Mouse (Mus musculus) forebrain, embryonic 14.5 days (tissue): Measurements from ENCODE around the gene Olfr1232. TPM values are rescaled to one million over a fixed set of nuclear protein-coding genes. Genes with fewer than 3 reads are reported as not detected.

Experiments
- ATAC-seq: fragments of 200-750 bp; cut with Nextera tagmentation; 2 replicates; pipeline ENCODE4 v1.8.0; 2017; ENCODE audit warnings: mild to moderate bottlenecking, moderate library complexity
- DNase-seq: peaks from one replicate; pipeline ENCODE4 v3.0.0-alpha.2; 2015; ENCODE audit warnings: low spot score
- H3K27ac ChIP-seq: fragments of 300-500 bp; sonication (generic); 2 replicates; pipeline ENCODE4 v1.5.1; 2014; ENCODE audit warnings: low read depth, mild to moderate bottlenecking, control low read depth, low read length, moderate library complexity
- H3K27me3 ChIP-seq: fragments of 300-500 bp; sonication (generic); replicated peaks from 2 replicates; pipeline ENCODE4 v1.6.1; 2014; ENCODE audit warnings: low read length, control low read depth, mixed read lengths; ENCODE audit not compliant: control insufficient read depth, insufficient read depth
- H3K36me3 ChIP-seq: fragments of 300-500 bp; sonication (generic); 2 replicates; pipeline ENCODE4 v1.6.1; 2014; ENCODE audit warnings: low read length, control low read depth; ENCODE audit not compliant: control insufficient read depth, insufficient read depth
- H3K4me1 ChIP-seq: fragments of 300-500 bp; sonication (generic); 2 replicates; pipeline ENCODE4 v1.6.1; 2014; ENCODE audit warnings: antibody characterized with exemption, low read length, control low read depth; ENCODE audit not compliant: control insufficient read depth, insufficient read depth
- H3K4me2 ChIP-seq: fragments of 300-500 bp; sonication (generic); 2 replicates; pipeline ENCODE4 v1.6.1; 2014; ENCODE audit warnings: mild to moderate bottlenecking, control low read depth, low read length
- H3K4me3 ChIP-seq: fragments of 300-500 bp; sonication (generic); 2 replicates; pipeline ENCODE4 v1.5.1; 2014; ENCODE audit warnings: low read depth, low read length, control low read depth
- H3K9ac ChIP-seq: fragments of 300-500 bp; sonication (generic); 2 replicates; pipeline ENCODE4 v1.6.1; 2014; ENCODE audit warnings: mild to moderate bottlenecking, low read length, control low read depth, moderate library complexity
- H3K9me3 ChIP-seq: fragments of 300-500 bp; sonication (generic); replicated peaks from 2 replicates; pipeline ENCODE4 v1.6.1; 2016; ENCODE audit warnings: low read length, control low read depth, mixed read lengths; ENCODE audit not compliant: control insufficient read depth
- WGBS: fragments of 180-500 bp; shearing (Covaris S2); extraction: QIAGEN DNeasy Blood & Tissue Kit; methylation state at CpG from one replicate; pipeline ENCODE4 v1.1.7; 2014; 5-methylcytosine and 5-hydroxymethylcytosine counted together
- polyA plus RNA-seq: library from polyadenylated mRNA; unstranded; fragments of >200 nt; fragmentation: Nextera tagmentation; extraction: Ambion mirVana; gene quantifications from 2 replicates; pipeline ENCODE4 v1.2.1, GENCODE M21; 2014

Olfr1232 gene
- polyA plus RNA-seq: not detected in 2 replicates

DNA sequence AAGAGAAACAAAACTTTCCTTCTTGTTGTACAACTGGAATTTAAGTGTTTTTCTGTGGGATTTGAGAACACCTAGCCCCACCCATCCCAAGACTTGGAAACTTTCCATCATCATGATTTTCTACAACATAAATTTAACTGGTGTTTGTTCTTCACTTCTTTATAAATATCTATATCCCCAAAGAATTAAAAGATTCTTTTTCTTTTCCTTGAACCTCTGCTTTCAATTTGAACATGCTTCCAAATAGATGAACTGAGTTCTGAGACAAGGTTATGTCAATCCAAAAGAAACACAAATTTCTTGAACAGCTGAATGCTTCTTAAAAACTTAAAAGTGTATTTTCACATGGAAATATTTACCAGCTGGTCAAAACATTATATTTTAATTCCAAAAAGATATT is at the start of gene Olfr1232:
Gene Olfr1232, minus strand, starts transcription at position 101 of the 400 bp plus-strand sequence.
- Histone ChIP-seq H3K9me3 (no peaks in the 10 kb centered on the region), H3K27me3 (no peaks in the 10 kb centered on the region), H3K27ac (no peak within 1 kb of the TSS), H3K4me2 (no peak within 1 kb of the TSS), H3K36me3 (no peaks in the 10 kb centered on the region), H3K9ac (no peak within 1 kb of the TSS), H3K4me1 (no peaks in the 10 kb centered on the region), H3K4me3 (no peak within 1 kb of the TSS)
- ATAC-seq (no peak), DNase-seq (no peak)

DNA sequence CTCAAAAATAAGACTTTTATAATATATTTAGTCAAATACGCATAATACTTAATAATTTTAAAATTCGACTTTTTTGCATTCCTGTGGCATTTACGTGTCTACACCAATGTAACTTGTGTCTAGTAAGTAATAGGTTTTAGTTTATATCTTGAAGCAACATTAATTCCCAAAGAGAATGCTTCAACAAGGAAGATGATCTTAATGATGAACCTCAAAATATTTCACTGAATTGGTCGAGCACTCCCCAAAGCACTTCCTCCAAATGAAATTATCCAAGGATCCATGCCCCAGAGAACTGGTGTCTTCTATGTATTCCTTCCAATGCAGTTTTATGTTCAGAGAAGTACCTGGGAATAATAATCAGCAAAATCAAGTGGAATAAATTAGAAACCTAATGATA is 35.3 kb upstream of the Olfr1232 start, which contains the start of gene Olfr1234:
Gene Olfr1234, minus strand, starts transcription at position 101 of the 400 bp plus-strand sequence.
- WGBS: 86% methylated on average over 4 of the region's 4 CpGs
- no peaks in the 10 kb centered on the region for H3K4me1 ChIP-seq
- no peak within 1 kb of the TSS for H3K9ac ChIP-seq
- H3K27ac ChIP-seq: no peak within 1 kb of the TSS
- no peak for DNase-seq
- no peak within 1 kb of the TSS for H3K4me2 ChIP-seq
- no peaks in the 10 kb centered on the region for H3K27me3 ChIP-seq
- H3K4me3 ChIP-seq: no peak within 1 kb of the TSS
- H3K9me3 ChIP-seq: no peaks in the 10 kb centered on the region
- no peaks in the 10 kb centered on the region for H3K36me3 ChIP-seq
- ATAC-seq: no peak

DNA sequence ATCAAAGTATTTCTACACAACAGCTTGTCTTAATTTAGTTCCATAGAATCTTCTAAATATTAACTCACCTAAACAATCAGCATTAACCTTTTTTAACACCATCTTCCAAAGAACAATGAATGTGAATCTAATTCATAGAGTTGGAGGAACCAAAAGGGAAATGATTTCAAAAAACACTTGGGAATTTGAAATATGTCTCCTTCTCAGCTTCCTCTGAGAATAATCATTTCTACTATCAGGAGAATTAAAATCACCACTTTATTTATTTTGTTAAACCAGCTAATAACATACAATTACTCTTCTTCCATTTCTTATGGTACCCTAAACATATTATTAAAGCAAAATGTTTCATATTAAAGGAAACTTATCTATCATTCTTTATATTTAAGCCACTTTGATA is 12.8 kb upstream of the Olfr1232 start, which contains the start of gene Olfr1233:
Gene Olfr1233, minus strand, starts transcription at position 101 of the 400 bp plus-strand sequence.
- no peak for DNase-seq
- no peak within 1 kb of the TSS for H3K9ac ChIP-seq
- no peak for ATAC-seq
- H3K9me3 ChIP-seq: no peaks in the 10 kb centered on the region
- no peaks in the 10 kb centered on the region for H3K36me3 ChIP-seq
- H3K27me3 ChIP-seq: no peaks in the 10 kb centered on the region
- no peaks in the 10 kb centered on the region for H3K4me1 ChIP-seq
- H3K27ac ChIP-seq: no peak within 1 kb of the TSS
- H3K4me2 ChIP-seq: no peak within 1 kb of the TSS
- no peak within 1 kb of the TSS for H3K4me3 ChIP-seq

DNA sequence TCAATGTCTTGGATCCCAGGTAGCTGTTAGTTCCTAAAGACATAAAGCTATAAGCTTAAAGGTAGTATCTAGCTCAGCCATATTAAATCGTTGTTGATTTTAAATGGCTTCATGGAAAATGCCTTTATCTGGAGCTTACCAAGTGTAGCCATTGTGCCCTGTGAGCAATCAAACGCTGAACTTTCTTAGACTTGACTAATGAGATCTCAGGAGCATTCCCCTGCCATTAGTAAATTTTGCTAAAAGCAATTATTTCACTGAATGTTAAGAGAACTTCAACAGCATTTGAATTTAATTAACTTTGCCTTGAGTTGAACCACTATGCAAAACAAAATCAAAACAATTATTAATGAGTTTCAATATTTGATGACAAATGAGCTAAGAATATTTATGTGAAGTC is 22.5 kb downstream of the Olfr1232 start, which contains the start of gene Olfr1231:
Gene Olfr1231, minus strand, starts transcription at position 101 of the 400 bp plus-strand sequence.
- Histone ChIP-seq H3K4me3 (no peak within 1 kb of the TSS), H3K4me1 (no peaks in the 10 kb centered on the region), H3K9ac (no peak within 1 kb of the TSS), H3K4me2 (no peak within 1 kb of the TSS), H3K27ac (no peak within 1 kb of the TSS), H3K36me3 (no peaks in the 10 kb centered on the region), H3K27me3 (no peaks in the 10 kb centered on the region), H3K9me3 (no peaks in the 10 kb centered on the region)
- ATAC-seq (no peak), DNase-seq (no peak)
- 55% methylated on average over 2 of the region's 2 CpGs for WGBS

DNA sequence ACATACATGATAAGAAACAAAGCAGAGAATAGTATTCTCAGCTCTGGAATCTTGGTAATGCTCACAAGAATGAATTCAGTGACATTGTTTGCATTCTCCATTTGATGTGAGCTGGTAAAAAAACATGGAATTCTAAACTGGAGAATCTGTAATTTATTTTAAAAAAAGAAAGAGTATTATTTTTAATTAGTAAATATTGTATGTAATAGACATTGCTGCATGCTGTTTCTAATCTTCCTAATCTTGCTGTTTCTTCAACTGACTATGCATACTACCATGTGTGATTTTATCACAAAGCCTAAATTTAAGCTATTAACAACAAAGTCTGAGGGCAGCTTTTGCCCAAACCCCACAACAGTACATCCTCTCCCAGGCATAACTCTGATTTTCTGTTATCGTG is 32.3 kb downstream of the Olfr1232 start, which contains the start of gene Olfr1230:
Gene Olfr1230, minus strand, starts transcription at position 101 of the 400 bp plus-strand sequence.
- no peak within 1 kb of the TSS for H3K4me3 ChIP-seq
- DNase-seq (no peak), ATAC-seq (no peak)
- no peak within 1 kb of the TSS for H3K4me2 ChIP-seq
- no peaks in the 10 kb centered on the region for H3K36me3 ChIP-seq
- 92% methylated on average over 1 of the region's 1 CpGs for WGBS
- H3K4me1 ChIP-seq: no peaks in the 10 kb centered on the region
- no peak within 1 kb of the TSS for H3K27ac ChIP-seq
- no peaks in the 10 kb centered on the region for H3K9me3 ChIP-seq
- no peak within 1 kb of the TSS for H3K9ac ChIP-seq
- no peaks in the 10 kb centered on the region for H3K27me3 ChIP-seq

DNA sequence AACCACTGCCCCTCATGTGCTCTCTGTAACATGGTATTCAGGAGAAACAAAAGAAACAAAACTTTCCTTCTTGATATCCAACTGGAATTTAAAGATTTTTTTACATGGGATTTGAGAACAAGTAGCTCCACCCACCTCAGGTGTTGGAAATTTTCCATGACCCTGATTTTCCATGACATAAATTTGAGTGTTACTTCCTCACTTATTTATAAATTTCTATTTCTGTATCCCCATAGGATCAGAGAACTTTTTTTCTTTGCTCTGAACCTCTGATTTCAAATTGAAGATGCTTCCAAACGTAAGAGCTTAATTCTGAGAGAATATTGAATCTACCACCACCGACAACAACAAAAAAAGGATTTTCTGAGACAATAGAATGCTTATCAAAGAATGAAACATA is 41.6 kb downstream of the Olfr1232 start, which contains the start of gene Olfr1229:
Gene Olfr1229, minus strand, starts transcription at position 101 of the 400 bp plus-strand sequence.
- Histone ChIP-seq H3K4me1 (no peaks in the 10 kb centered on the region), H3K4me3 (no peak within 1 kb of the TSS), H3K36me3 (no peaks in the 10 kb centered on the region), H3K27ac (no peak within 1 kb of the TSS), H3K27me3 (no peaks in the 10 kb centered on the region), H3K4me2 (no peak within 1 kb of the TSS), H3K9me3 (no peaks in the 10 kb centered on the region), H3K9ac (no peak within 1 kb of the TSS)
- 78% methylated on average over 2 of the region's 2 CpGs for WGBS
- ATAC-seq (no peak), DNase-seq (no peak)

Other genes with a start within 250 kb of the Olfr1232 start
- not detected in 2 replicates for gene Olfr1219, start 246.2 kb downstream of the Olfr1232 start, polyA plus RNA-seq
- not detected in 2 replicates for gene Olfr1220, start 222.8 kb downstream of the Olfr1232 start, polyA plus RNA-seq
- gene Olfr1221, start 212.4 kb downstream of the Olfr1232 start, polyA plus RNA-seq: not detected in 2 replicates
- gene Olfr1222, start 196.6 kb downstream of the Olfr1232 start, polyA plus RNA-seq: not detected in 2 replicates
- not detected in 2 replicates for gene Olfr1223, start 178.1 kb downstream of the Olfr1232 start, polyA plus RNA-seq
- gene Olfr1224-ps1, start 165.6 kb downstream of the Olfr1232 start, polyA plus RNA-seq: not detected in 2 replicates
- gene Olfr1225, start 155.0 kb downstream of the Olfr1232 start, polyA plus RNA-seq: not detected in 2 replicates
- gene Olfr1226, start 129.6 kb downstream of the Olfr1232 start, polyA plus RNA-seq: not detected in 2 replicates
- not detected in 2 replicates for gene Olfr1228, start 75.6 kb downstream of the Olfr1232 start, polyA plus RNA-seq
- gene Olfr1229, start 41.7 kb downstream of the Olfr1232 start, polyA plus RNA-seq: not detected in 2 replicates
- gene Olfr1230, start 32.4 kb downstream of the Olfr1232 start, polyA plus RNA-seq: not detected in 2 replicates
- not detected in 2 replicates for gene Olfr1231, start 22.6 kb downstream of the Olfr1232 start, polyA plus RNA-seq
- not detected in 2 replicates for gene Olfr1233, start 12.7 kb upstream of the Olfr1232 start, polyA plus RNA-seq
- not detected in 2 replicates for gene Olfr1234, start 35.2 kb upstream of the Olfr1232 start, polyA plus RNA-seq
- not detected in 2 replicates for gene Olfr1238, start 80.0 kb upstream of the Olfr1232 start, polyA plus RNA-seq
- gene Olfr1239, start 90.7 kb upstream of the Olfr1232 start, polyA plus RNA-seq: not detected in 2 replicates
- gene Olfr1240, start 113.3 kb upstream of the Olfr1232 start, polyA plus RNA-seq: not detected in 2 replicates
- not detected in 2 replicates for gene Olfr1241, start 157.5 kb upstream of the Olfr1232 start, polyA plus RNA-seq
- not detected in 2 replicates for gene Olfr1242, start 168.7 kb upstream of the Olfr1232 start, polyA plus RNA-seq
- not detected in 2 replicates for gene Olfr1243, start 201.8 kb upstream of the Olfr1232 start, polyA plus RNA-seq
- gene Olfr1245, start 248.8 kb upstream of the Olfr1232 start, polyA plus RNA-seq: not detected in 2 replicates